ENCODE assay signal across 8 mouse cellular contexts in the genomic region with DNA sequence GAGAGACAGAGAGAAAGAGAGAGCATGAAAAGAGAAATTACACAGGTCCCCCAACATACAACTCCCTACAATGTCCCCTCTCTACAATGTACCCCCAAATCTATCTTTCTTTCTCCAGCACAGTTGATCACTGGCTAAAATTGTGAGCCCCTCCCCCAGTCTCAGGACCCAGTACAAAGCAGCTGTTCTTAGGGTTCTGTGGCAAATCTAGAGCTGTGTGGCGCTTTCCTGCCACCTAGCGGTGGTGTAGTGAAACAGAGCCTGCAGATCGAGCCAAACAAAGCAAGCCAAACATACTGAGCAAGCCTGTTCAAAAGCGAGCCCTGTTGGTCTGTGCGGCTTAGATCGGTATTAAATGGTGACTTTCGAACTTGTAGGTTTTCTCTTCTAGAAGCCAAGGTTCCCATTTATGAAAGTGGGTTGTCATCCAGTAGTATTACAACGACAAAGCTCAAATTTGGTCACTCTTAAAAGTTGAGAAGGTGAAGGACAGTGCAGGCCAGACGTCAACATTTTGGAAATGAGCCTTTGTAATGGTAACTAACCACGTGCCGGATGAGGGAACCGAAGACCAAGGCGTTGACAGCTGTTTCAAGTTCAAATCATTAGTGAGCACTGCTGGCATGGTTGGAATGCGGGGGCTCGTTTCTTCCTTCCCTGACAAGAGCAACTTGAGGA. TPM values are rescaled to one million over a fixed set of nuclear protein-coding genes. Genes with fewer than 3 reads are reported as not detected.
DNase-seq lines count a peak whose midpoint lies in the region; ATAC-seq lines count a peak whose summit lies in the region.

No protein-coding gene starts in this region.

- DNase-seq in cerebellum, postnatal 14 days = peak; percentile 87 to 91
- peak; percentile 59 to 74 for DNase-seq in frontal cortex, postnatal 25 days (ENCODE audit: low spot score in 2 of 2)
- peak; percentile 79 for DNase-seq in hindlimb bud, embryonic 11.5 days (ENCODE audit: extremely low spot score, low read depth, low spot score)
- DNase-seq in left cerebral cortex, adult 18-20 months (ENCODE audit: low spot score in 2 of 2) = peak; percentile 86 to 91
- peak; percentile 69 to 78 for DNase-seq in right cerebral cortex, postnatal 36 days (ENCODE audit: low spot score in 2 of 2)

- peak; percentile 43 for ATAC-seq in activated CD4-positive, CD25-positive, alpha-beta regulatory T cell, adult 4 months
- peak; percentile 90 for ATAC-seq in megakaryocyte-erythroid progenitor cell, adult 5-6 weeks (replicated peaks; ENCODE audit: low FRiP score, low TSS enrichment, poor library complexity, severe bottlenecking)
- no peak for ATAC-seq in erythroid progenitor cell, adult 5-6 weeks (replicated peaks; ENCODE audit: low FRiP score, poor library complexity, severe bottlenecking)

RNA-seq across cellular contexts. Expression of a gene that starts 44.8 kb away (rescaled TPM):
- 100 to 1,000 TPM; 170 to 252 TPM for polyA plus RNA-seq in activated CD4-positive, CD25-positive, alpha-beta regulatory T cell, adult 4 months (2017; shearing (Covaris generic))
- 10 to 100 TPM in 1 of 2 experiments, 1 to 10 TPM in 1; 9.7 to 12.7 TPM for total RNA-seq in left cerebral cortex, adult 18-20 months (2021)
- 0.32 TPM in 1 of 2 replicates, not detected in the other for total RNA-seq in megakaryocyte-erythroid progenitor cell, adult 5-6 weeks (2014; fragmentation: Nextera tagmentation)
- total RNA-seq in megakaryocyte-erythroid progenitor cell, adult 5-6 weeks (2017) = 0.38 TPM in 1 of 2 replicates, not detected in the other
- 4.2 TPM in 1 of 2 replicates, not detected in the other for total RNA-seq in erythroid progenitor cell, adult 5-6 weeks (2015; ENCODE audit: low replicate concordance)
- 1.4 and 3.1 TPM in 2 replicates for total RNA-seq in erythroid progenitor cell, adult 5-6 weeks (2017; ENCODE audit: low replicate concordance)
